Mouse (Mus musculus) cerebellum, adult 9-10 months (tissue): ENCODE data around the gene Lgals3.

Source experiments
- DNase-seq: peaks from one replicate; pipeline ENCODE4 v3.0.0; 2022

Gene Lgals3

GRCm38 (mm10) chr14:47371689-47372088, 4.1 kb downstream of the Lgals3 start:
- DNase-seq, result no peak

- DNase-seq, result no peak
Observed at GRCm38 (mm10) chr14:47373728-47374678, 6.5 kb downstream of the Lgals3 start.

DNA sequence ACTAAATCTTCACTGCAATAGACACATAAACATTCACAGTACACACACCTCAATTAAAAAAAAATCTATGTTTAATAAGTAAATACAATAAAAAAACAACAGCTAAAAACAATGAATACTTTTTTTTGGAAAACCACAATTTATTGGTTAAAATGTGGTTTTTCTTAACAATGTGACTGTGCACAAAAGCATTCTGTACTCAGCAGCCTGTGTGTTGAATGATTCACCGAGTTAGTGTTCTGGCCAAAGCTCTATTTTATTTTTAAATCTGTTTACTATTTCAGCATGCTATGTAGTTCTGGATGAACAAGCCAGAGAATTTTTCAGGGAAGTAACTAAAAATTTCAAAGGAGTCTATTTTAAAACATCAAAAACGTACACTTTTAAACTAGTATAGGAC, 9.0 kb downstream of the Lgals3 start:
- no peak for DNase-seq

DNA sequence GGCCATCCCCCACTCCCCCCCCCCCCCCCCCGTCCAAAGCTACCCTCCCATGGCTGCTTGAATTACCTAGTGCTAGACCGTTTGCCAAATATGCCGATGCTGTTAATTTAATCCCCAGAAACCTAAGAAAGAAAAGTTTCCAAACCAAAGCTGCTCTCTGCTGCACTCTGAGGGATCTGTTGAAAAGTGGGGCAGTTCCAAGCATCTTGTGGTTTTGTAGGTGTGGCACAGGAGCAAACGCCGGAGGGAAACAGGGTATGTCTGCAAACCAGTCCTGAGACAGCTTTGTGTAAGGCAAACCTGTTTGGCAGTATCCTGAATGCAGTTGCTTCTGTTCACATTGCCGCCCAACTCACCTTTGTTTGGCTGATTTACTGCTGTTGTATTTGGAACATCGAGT, 10.8 kb downstream of the Lgals3 start:
- no peak for DNase-seq

GRCm38 (mm10) chr14:47383911-47384310, 16.4 kb downstream of the Lgals3 start:
- DNase-seq, result no peak

GRCm38 (mm10) chr14:47384653-47385052, 17.1 kb downstream of the Lgals3 start:
- no peak for DNase-seq

DNA sequence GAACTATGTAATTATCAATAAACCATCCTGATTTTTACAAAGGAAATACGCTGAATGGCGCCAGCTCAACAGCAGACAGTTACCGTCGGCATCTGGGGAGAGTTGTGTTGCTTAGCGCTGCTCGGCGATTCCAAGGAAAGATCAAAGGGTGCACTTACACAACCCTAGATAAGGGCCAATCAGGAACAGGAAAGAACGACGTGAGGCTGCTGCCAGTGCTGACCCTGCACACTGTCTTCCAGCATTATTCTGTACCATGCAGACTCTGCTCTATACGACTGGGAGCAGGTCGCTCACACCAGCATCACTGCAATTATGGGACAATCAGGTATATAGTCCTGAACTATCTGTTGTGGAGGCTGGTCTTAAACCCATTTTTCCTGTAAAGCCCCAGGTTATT, 18.6 kb downstream of the Lgals3 start:
- DNase-seq, result no peak

DNA sequence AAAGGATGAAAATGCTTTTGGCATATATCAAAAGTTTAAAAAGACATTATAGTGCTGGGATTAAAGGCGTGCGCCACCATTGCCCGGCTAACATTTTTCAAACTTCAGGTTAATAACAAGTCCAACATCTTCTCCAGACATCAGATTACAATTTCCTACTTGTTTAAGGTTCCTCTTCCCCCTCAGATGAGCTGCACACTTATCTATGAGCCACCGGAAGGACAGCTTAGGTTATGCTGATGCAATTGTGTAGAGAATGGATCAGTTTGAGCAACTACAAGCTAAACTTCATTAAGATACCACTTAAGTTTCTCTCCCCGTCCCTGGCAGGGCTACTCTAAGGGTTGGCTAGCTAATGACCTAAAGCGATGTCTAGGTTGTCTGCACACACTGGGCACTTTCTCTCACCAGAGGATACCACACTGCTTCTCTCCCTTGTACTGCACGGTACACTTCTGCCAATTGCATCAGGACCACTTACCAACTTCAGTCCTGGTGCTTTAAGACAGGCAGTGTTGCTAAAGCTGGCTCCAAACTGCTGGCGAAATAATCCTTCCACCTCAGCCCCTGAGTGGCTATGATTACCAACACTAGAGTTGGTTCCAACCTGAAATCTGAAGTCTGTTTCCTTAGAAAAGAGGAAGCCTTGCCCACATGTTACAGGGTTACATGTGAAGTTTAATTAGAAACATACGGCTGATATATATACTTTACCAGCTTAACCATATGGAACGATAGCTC, 26.0 kb downstream of the Lgals3 start:
- no peak for DNase-seq

GRCm38 (mm10) chr14:47395007-47395406, 27.5 kb downstream of the Lgals3 start:
- DNase-seq, result no peak

GRCm38 (mm10) chr14:47395462-47396026, 28.0 kb downstream of the Lgals3 start:
- DNase-seq, result no peak

DNA sequence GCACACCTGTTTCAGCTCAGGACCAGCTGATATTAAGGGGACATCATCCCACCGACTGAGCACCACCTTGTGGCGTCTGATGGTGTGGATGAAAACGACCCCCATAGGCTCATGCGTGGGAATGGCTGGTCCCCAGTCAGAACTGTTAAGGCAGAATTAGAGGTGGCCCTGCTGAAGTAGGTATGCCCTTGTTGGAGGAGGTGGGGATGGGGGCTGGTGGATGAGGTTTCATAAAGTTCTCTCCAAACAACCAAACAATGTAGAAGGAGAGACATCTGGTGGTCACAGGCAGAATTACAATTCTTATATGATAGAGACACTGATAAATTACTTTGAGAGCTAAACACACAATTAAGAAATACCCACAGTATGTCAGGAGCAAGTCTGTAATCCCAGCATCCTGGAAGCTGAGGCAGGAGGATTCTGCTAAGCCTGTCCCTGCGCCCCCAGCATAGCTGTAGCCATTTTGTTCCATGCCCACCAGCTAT, 28.7 kb downstream of the Lgals3 start:
- peak; percentile 77 for DNase-seq

- DNase-seq, result no peak
Observed at GRCm38 (mm10) chr14:47402735-47403134, 35.2 kb downstream of the Lgals3 start.

- no peak for DNase-seq
Observed at GRCm38 (mm10) chr14:47406000-47406399, 38.4 kb downstream of the Lgals3 start.

- DNase-seq, result peak; percentile 2
Observed at GRCm38 (mm10) chr14:47417346-47417745, 49.8 kb downstream of the Lgals3 start.

- peak; percentile 89 for DNase-seq
Observed at GRCm38 (mm10) chr14:47417775-47418665, 50.5 kb downstream of the Lgals3 start, which contains the start of gene Dlgap5. Gene Dlgap5 (minus strand): TSS chr14:47418407.

GRCm38 (mm10) chr14:47418666-47418991, 51.1 kb downstream of the Lgals3 start:
- DNase-seq, result peak; percentile 3

DNA sequence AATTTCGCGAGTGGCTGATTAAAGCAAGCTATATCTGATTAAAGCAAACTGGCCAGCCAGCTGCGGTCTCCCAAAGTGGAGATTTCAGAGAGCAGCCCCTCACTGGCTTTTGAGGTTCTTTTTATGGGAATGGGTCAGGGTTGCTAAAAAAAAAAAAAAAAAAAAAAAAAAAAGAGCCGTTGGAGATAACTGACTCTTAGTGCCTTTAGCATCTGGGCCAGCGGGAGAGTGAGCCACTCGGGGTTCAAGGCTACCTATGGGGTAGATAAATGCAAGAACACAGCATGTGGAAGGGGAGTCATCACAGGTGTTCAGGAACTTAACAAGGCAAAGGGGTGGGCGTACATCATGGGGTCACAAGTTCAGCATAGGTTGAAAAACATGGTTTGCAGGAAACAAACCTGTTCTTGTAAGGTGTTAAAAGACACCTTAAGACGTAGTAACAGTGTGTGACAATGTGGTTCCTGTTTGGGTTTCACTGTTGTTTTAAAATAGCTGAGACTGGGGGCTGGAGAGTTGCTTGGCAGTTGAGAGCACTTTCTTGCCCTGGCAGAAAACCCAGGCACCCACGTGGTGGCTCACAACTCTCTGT, 51.6 kb downstream of the Lgals3 start:
- no peak for DNase-seq

GRCm38 (mm10) chr14:47419723-47420276, 52.2 kb downstream of the Lgals3 start:
- peak; percentile 5 for DNase-seq

DNA sequence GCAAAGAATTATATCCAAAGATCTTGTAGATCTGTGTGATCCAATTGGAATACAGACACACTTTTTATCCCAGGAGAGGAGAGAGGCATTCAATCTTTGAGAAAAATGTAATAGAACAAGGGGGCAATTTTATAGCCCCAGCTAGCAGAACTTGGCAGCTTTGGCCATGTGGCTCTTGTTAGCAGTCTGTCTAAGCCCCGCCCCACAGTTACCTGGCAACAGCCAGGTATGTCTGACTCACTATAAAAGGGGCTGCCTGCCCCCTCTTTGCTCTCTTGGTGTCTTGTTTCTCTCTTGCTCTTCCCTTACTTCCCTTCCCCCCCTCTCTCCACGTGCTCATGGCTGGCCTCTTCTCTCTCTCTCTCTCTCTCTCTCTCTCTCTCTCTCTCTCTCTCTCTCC, 54.1 kb downstream of the Lgals3 start:
- no peak for DNase-seq

- DNase-seq, result no peak
Observed at GRCm38 (mm10) chr14:47422466-47422865, 54.9 kb downstream of the Lgals3 start.

- no peak for DNase-seq
Observed at GRCm38 (mm10) chr14:47432987-47433386, 65.4 kb downstream of the Lgals3 start.
